Mouse (Mus musculus): Measurements from ENCODE around the gene Ccr1l1. TPM values are rescaled to one million over a fixed set of nuclear protein-coding genes. Genes with fewer than 3 reads are reported as not detected.

The Ccr1l1 gene
- polyA plus RNA-seq, 1 experiment from 2014 or later: not detected

DNA sequence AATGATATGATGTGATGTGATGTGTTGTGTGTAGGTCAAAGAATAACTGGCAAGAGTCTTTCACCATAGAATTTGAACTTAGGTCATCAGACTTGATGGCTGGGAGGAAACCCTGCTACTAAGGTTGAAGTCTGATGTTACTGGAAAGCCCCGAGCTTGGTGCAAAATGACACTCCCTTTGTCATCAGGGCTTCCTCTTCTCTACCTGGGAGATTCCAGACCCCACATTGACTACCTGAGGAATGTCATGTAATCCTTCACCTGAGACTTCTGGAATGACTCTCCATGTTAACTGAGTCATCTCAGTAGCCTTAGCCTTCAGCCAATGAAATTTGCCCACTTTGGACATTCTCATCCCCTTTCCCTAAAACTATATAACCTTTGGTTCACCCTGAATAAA, 38.0 kb downstream of the Ccr1l1 start:
- no peak for ATAC-seq (ENCODE audit: insufficient read depth)

DNA sequence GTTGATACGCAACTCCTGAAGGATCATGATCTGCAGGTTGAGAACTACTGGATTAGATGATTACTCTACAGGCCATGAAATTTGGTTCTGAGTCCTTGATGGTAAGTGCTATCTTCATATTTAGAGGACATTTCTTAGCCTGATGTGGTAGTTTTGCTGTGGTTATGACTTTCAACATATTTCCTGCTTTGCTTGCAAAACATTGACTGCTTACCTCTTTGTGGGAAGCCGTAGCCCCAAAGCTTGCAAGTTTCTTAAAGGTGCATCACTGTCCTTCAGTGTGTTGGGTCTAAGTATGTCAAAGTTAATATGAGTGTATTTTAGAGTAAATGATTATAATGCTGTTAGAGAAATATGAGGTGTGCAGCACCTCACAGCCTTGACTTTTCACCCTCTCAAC, 40.2 kb downstream of the Ccr1l1 start:
- Histone ChIP-seq H3K4me2 (no peak overlapping the region), H3K4me1 (ENCODE audit: insufficient read depth) (no peaks in the 10 kb centered on the region), H3K9ac (no peak overlapping the region), H3K36me3 (ENCODE audit: insufficient read depth) (no peaks in the 10 kb centered on the region), H3K9me3 (ENCODE audit: low read depth, low read length) (no peaks in the 10 kb centered on the region), H3K4me3 (ENCODE audit: low read depth, low read length) (no peak overlapping the region), H3K27me3 (ENCODE audit: insufficient read depth, low read length) (no peaks in the 10 kb centered on the region), H3K27ac (ENCODE audit: low read depth) (no peak overlapping the region)
- no peak for ATAC-seq (ENCODE audit: insufficient read depth)
- 85% methylated on average over 2 of the region's 2 CpGs for WGBS
- no peak for DNase-seq
- no peak for TF ChIP-seq CTCF (IDR thresholded peaks at IDR 0.05; ENCODE audit: low read depth)

More for the DNA sequence above, 38.0 kb downstream of the Ccr1l1 start:
- Histone ChIP-seq H3K4me2 (no peak overlapping the region), H3K27ac (ENCODE audit: low read depth) (no peak overlapping the region), H3K9me3 (ENCODE audit: low read depth, low read length) (no peaks in the 10 kb centered on the region), H3K9ac (no peak overlapping the region), H3K27me3 (ENCODE audit: insufficient read depth, low read length) (no peaks in the 10 kb centered on the region), H3K36me3 (ENCODE audit: insufficient read depth) (no peaks in the 10 kb centered on the region), H3K4me1 (ENCODE audit: insufficient read depth) (no peaks in the 10 kb centered on the region), H3K4me3 (ENCODE audit: low read depth, low read length) (no peak overlapping the region)
- DNase-seq: no peak
- no peak for TF ChIP-seq CTCF (IDR thresholded peaks at IDR 0.05; ENCODE audit: low read depth)
- WGBS: 64% methylated on average over 1 of the region's 1 CpGs

DNA sequence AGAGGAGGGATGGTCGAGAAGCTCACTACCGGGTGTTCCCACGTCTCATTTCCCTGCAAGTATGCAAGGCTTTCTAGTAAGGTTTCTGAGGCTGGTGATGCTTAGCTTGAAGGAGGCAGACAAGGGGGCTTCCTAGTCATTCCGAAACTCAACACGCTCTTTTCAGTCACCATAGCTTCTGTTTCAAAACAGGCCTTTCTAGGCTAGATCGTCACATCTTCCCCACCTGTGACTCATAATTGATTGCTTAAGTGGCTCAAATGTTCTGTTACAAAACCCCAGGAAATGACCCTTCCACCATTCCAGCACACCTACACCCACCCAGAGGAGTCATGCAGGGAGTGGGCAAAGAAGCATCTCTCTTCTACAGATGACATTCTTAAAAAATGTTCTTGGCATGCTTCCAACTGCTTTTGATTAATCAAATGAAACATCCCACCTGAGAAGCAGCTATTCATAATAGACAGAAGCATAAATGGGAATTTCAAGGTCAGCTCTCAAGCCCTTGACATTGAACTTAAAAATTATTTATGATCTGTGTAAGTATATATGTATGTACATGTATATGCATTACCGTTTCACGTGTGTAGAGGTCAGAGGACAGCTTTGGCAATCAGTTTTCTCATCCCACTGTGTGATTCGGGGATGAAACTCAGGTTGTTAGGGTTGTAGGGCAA, 41.5 kb downstream of the Ccr1l1 start:
- H3K4me2 ChIP-seq: no peak overlapping the region
- no peak overlapping the region for H3K27ac ChIP-seq (ENCODE audit: low read depth)
- no peak for ATAC-seq (ENCODE audit: insufficient read depth)
- H3K4me3 ChIP-seq (ENCODE audit: low read depth, low read length): no peak overlapping the region
- no peak overlapping the region for H3K9ac ChIP-seq
- WGBS: 76% methylated on average over 9 of the region's 9 CpGs
- no peaks in the 10 kb centered on the region for H3K36me3 ChIP-seq (ENCODE audit: insufficient read depth)
- H3K27me3 ChIP-seq (ENCODE audit: insufficient read depth, low read length): no peaks in the 10 kb centered on the region
- no peaks in the 10 kb centered on the region for H3K4me1 ChIP-seq (ENCODE audit: insufficient read depth)
- TF ChIP-seq CTCF (IDR thresholded peaks at IDR 0.05; ENCODE audit: low read depth): no peak
- no peaks in the 10 kb centered on the region for H3K9me3 ChIP-seq (ENCODE audit: low read depth, low read length)
- no peak for DNase-seq

DNA sequence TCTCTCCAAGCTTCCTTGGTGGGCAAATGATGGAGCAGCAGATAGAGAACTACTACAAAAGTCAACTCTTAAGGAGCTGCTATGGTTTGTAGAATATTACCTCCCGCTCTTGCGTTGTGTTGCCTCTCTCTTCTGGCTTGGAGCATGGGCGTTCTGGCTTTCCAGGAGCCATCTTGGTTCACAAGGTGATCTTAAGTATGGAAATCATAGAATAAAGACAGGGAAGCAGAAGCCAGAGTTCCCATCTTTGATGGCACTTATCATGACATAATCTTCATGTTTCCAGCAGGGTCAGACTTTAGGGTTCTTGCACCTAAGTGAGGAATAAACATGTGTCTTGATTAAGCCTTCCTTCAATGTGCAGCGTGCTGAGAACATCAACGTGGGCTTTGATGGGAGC, 42.4 kb downstream of the Ccr1l1 start:
- Histone ChIP-seq H3K4me2 (no peak overlapping the region), H3K36me3 (ENCODE audit: insufficient read depth) (no peaks in the 10 kb centered on the region), H3K27me3 (ENCODE audit: insufficient read depth, low read length) (no peaks in the 10 kb centered on the region), H3K4me1 (ENCODE audit: insufficient read depth) (no peaks in the 10 kb centered on the region), H3K9me3 (ENCODE audit: low read depth, low read length) (no peaks in the 10 kb centered on the region), H3K4me3 (ENCODE audit: low read depth, low read length) (no peak overlapping the region), H3K9ac (no peak overlapping the region), H3K27ac (ENCODE audit: low read depth) (no peak overlapping the region)
- 86% methylated on average over 5 of the region's 5 CpGs for WGBS
- DNase-seq: no peak
- no peak for TF ChIP-seq CTCF (IDR thresholded peaks at IDR 0.05; ENCODE audit: low read depth)
- no peak for ATAC-seq (ENCODE audit: insufficient read depth)

DNA sequence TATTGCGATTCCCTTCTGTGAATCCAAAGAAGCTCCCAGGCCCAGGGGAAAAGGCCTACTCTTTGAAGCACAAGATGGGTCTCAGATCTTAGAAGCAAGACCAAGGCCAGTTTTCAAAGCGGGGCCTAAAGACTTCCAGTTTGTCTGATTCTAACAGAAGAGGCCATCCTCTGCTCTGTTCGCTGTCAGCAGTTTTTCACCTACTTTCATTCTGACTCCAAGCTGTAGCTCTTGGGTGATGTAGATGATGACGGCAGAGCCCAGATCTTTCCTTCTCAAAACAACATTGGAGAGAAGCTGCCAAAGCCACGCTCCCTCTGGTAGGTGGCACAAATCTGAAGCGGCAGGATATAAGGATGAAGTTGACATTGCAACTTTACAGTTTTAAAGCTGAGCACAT, 42.9 kb downstream of the Ccr1l1 start:
- DNase-seq (no peak), ATAC-seq (ENCODE audit: insufficient read depth) (no peak)
- Histone ChIP-seq H3K4me1 (ENCODE audit: insufficient read depth) (no peaks in the 10 kb centered on the region), H3K27ac (ENCODE audit: low read depth) (no peak overlapping the region), H3K36me3 (ENCODE audit: insufficient read depth) (no peaks in the 10 kb centered on the region), H3K4me3 (ENCODE audit: low read depth, low read length) (no peak overlapping the region), H3K9me3 (ENCODE audit: low read depth, low read length) (no peaks in the 10 kb centered on the region), H3K4me2 (no peak overlapping the region), H3K27me3 (ENCODE audit: insufficient read depth, low read length) (no peaks in the 10 kb centered on the region), H3K9ac (no peak overlapping the region)
- WGBS: 90% methylated on average over 6 of the region's 6 CpGs
- no peak for TF ChIP-seq CTCF (IDR thresholded peaks at IDR 0.05; ENCODE audit: low read depth)

DNA sequence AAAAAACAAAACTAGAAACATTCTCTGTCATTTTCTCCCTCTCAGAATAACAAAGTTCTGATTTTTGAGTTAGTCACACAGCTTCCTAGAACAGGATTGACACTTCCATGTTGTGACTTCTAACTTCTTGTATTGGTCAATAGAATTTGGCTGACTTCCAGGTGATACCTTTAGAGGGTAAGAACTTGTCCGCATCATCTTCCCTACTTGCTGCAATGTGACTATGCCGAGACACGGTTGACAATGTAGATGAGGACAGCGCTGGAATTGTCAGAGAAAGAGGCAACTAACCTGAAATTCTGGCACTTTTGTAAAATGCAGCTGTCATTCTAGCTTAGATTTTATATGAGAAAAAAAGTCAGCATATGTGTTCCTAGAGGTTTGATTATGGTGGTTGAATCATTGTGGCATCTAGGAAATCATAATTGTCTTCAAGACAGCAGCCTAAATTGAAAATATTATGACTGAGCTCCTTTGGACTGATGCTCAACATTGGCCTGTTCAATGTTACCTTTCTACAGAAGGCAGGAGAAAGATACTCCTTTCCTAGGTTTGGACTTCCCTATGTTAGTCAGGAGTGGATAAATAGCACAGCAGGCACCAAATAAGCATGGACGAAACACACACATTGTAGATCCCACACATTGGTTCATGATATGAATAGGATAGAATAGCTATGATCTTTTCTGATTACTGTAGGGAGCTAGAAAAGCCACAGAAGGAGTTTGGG, 44.3 kb downstream of the Ccr1l1 start:
- Histone ChIP-seq H3K27ac (ENCODE audit: low read depth) (no peak overlapping the region), H3K4me2 (no peak overlapping the region), H3K27me3 (ENCODE audit: insufficient read depth, low read length) (no peaks in the 10 kb centered on the region), H3K9ac (no peak overlapping the region), H3K36me3 (ENCODE audit: insufficient read depth) (no peaks in the 10 kb centered on the region), H3K4me3 (ENCODE audit: low read depth, low read length) (no peak overlapping the region), H3K9me3 (ENCODE audit: low read depth, low read length) (no peaks in the 10 kb centered on the region), H3K4me1 (ENCODE audit: insufficient read depth) (no peaks in the 10 kb centered on the region)
- ATAC-seq (ENCODE audit: insufficient read depth): no peak
- TF ChIP-seq CTCF (IDR thresholded peaks at IDR 0.05; ENCODE audit: low read depth): no peak
- WGBS: 87% methylated on average over 5 of the region's 5 CpGs
- DNase-seq: no peak

DNA sequence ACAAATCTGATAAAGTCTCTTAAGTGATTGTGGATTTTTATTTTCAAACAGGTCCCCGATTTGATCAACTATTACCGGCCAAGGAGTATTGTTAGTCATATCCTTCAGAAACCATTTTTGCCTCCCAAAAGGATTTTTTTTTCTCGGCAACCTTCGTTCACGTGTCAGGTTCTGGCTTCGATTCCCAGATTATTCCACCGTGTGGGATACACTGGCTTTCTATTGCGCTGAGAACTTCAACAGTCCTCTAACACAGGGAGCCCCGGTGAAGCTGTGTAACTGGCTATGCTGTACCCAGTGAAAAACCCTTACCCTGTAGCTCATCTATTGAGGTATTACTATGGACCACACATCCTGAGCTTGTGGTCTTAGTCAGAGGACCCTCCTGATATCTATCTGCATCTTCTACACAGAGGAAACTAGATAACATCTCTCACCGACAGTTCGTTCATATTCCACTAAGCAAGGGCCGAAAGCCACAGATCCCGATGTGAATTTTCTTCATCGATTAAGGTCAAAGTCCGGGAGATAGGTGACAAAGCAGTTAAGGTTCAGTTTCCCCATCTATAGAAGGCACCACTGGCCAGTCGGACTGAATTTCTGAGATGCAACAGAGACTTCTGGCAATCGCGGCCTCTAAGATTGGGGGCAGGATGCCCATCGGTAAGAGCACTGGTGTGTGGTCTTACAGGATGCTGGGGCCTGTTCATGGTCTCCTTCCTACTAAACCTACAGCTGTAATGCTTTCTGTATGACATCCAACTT, 45.1 kb downstream of the Ccr1l1 start:
- WGBS: 90% methylated on average over 19 of the region's 19 CpGs

More for the DNA sequence above, 45.1 kb downstream of the Ccr1l1 start:
- no peak for DNase-seq
- Histone ChIP-seq H3K4me1 (ENCODE audit: insufficient read depth) (no peaks in the 10 kb centered on the region), H3K36me3 (ENCODE audit: insufficient read depth) (no peaks in the 10 kb centered on the region), H3K9ac (no peak overlapping the region), H3K27ac (ENCODE audit: low read depth) (no peak overlapping the region), H3K9me3 (ENCODE audit: low read depth, low read length) (no peaks in the 10 kb centered on the region), H3K4me3 (ENCODE audit: low read depth, low read length) (no peak overlapping the region), H3K27me3 (ENCODE audit: insufficient read depth, low read length) (no peaks in the 10 kb centered on the region), H3K4me2 (no peak overlapping the region)
- ATAC-seq (ENCODE audit: insufficient read depth): no peak
- TF ChIP-seq CTCF (IDR thresholded peaks at IDR 0.05; ENCODE audit: low read depth): no peak
